Mouse (Mus musculus) CD4-positive, CD25-positive, alpha-beta regulatory T cell (primary cell): Measurements from ENCODE around the gene Ankrd27. TPM values are rescaled to one million over a fixed set of nuclear protein-coding genes. Genes with fewer than 3 reads are reported as not detected.

Source experiments
- polyA plus RNA-seq: library from polyadenylated mRNA; unstranded; fragments of 100-300 nt; shearing (Covaris generic); gene quantifications from one replicate; pipeline ENCODE4 v1.2.1, GENCODE M21; 2017

The Ankrd27 gene
- 57.9 TPM for polyA plus RNA-seq

GRCm38 (mm10) chr7:35586055-35586905 is at the start of gene Ankrd27:
Gene Ankrd27, plus strand, starts transcription at chr7:35586244.

DNA sequence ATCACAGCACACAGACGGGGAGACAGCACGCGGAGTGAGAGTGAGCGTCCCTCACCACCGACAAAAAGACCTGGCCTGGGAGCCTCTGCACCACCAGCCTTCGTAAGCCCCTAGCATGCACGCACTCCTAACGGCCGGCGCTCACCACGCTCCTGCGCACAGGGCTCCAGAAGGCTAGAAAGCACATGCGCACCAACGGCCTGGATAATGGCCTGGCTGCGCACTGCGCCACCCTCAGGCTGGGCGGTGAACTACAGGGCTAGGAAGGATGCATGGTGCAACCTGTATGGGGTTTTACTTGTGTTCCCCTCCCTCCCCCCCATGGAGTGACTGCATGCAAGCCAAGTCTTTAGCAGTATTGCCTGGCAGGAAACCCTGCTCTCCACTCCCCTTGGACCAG is 48.5 kb upstream of the Ankrd27 start, which contains the start of gene Tdrd12:
Gene Tdrd12, minus strand, starts transcription at position 184 of the 400 bp plus-strand sequence.

DNA sequence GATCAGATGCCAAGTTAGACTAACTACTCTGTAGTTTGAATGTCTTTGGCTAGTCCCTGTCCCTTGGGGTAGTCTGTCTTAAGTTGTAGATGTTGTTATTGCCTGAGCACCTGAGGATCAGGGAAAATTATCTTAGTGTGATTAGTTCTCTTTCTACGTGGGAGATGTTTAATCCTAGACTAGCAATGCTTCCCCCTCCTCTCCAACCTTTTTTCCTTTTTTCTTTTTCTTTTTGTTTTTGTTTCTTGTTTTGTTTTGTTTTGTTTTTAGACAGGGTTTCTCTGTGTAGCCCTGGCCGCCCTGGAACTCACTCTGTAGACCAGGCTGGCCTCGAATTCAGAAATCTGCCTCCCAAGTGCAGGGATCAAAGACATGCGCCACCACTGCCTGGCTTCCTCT is 29.8 kb upstream of the Ankrd27 start, which contains the start of gene Nudt19:
Gene Nudt19, minus strand, starts transcription at position 100 of the 399 bp plus-strand sequence.

GRCm38 (mm10) chr7:35585191-35586054 is 621 bp upstream of the Ankrd27 start, which contains the start of gene Rgs9bp:
Gene Rgs9bp, minus strand, starts transcription at chr7:35585582.

GRCm38 (mm10) chr7:35647101-35647698 is 61.2 kb downstream of the Ankrd27 start, which contains the start of gene Pdcd5:
Gene Pdcd5, minus strand, starts transcription at chr7:35647521.

Other genes with a start within 250 kb of the Ankrd27 start
- gene Faap24, start 189.4 kb upstream of the Ankrd27 start, polyA plus RNA-seq, result 27.6 TPM
- gene Cep89, start 189.2 kb upstream of the Ankrd27 start, polyA plus RNA-seq, result 12.0 TPM
- not detected for gene Slc7a9, start 137.4 kb upstream of the Ankrd27 start, polyA plus RNA-seq
- gene Tdrd12, start 48.5 kb upstream of the Ankrd27 start, polyA plus RNA-seq, result not detected
- gene Nudt19, start 29.9 kb upstream of the Ankrd27 start, polyA plus RNA-seq, result 58.9 TPM
- gene Rgs9bp, start 662 bp upstream of the Ankrd27 start, polyA plus RNA-seq, result 0.05 TPM
- gene Pdcd5, start 61.3 kb downstream of the Ankrd27 start, polyA plus RNA-seq, result 82.2 TPM
- 44.5 TPM for gene Dpy19l3, start 168.2 kb downstream of the Ankrd27 start, polyA plus RNA-seq
- gene Zfp507, start 216.8 kb downstream of the Ankrd27 start, polyA plus RNA-seq, result 25.4 TPM